Mouse (Mus musculus) heart, postnatal 0 days (tissue): ENCODE results near the gene Pdzd7.

Experiments used
- CTCF ChIP-seq: IDR thresholded peaks from 2 replicates; pipeline ENCODE4 v1.5.1; 2016; ENCODE audit warnings: antibody characterized with exemption, control low read depth, low read depth
- EP300 ChIP-seq: IDR thresholded peaks from 2 replicates; pipeline ENCODE4 v1.6.1; 2016; ENCODE audit warnings: antibody characterized with exemption, low read depth

DNA sequence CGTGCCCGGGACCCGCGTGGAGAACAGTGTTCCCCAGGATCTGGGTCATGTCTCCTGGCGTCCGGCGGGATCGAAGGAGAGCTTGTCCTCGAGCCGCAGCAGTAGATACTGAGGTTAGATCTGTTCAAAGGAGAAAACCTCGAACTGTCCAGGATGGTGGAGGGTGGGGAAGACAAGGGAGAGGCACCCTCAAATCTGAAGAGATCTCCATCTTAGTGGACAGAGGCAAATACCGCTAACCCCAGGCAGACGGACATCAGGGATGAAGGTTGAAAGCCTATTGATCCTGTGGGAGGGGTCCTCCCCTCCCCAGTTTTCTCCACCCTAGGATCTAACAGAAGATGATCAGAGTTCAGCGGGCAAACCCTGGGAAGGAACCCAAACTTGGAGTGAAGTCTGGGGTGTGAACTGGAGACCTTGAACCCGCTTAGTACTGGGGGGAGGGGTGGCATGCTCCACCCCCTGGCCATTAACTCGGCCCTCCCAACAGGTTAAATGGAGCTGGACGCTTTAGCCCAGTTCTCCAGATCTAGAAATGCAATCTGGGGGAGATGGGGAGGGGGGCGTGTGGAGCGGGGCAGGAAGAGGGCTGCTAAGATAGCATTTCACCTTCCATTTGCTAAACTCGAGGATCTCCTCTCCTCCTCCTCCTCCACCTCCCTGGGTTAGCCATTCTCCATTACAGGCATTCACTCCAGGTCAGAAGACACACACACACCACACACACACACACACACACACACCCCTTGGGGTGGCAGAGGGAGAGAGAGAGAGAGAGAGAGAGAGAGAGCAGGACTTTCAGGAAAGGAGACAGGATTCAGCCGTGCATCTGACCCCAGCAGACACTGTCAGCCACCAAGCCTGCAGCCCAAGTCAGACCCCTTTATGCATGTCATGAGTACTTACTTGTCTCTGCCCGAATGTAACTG lies 55.7 kb downstream of the Pdzd7 start:
- TF ChIP-seq CTCF: no peak
- no peak for TF ChIP-seq EP300
